Mouse (Mus musculus) forebrain, embryonic 10.5 days (tissue): ENCODE measurements around the gene Tm9sf4. TPM values are rescaled to one million over a fixed set of nuclear protein-coding genes. Genes with fewer than 3 reads are reported as not detected.
A peak's percentile ranks its signal among the peaks of the same experiment; 100 is the strongest.

ENCODE experiments used
- DNase-seq: peaks from one replicate; pipeline ENCODE4 v3.0.0-alpha.2; 2017; ENCODE audit warnings: low spot score; ENCODE audit errors: extremely low spot score
- H3K27ac ChIP-seq: fragments of 300-500 bp; sonication (generic); 2 replicates; pipeline ENCODE4 v1.5.1; 2016; ENCODE audit warnings: mild to moderate bottlenecking
- H3K27me3 ChIP-seq: fragments of 300-500 bp; sonication (generic); 2 replicates; pipeline ENCODE4 v1.6.1; 2016; ENCODE audit warnings: mild to moderate bottlenecking; ENCODE audit not compliant: poor library complexity, severe bottlenecking
- H3K36me3 ChIP-seq: fragments of 300-500 bp; sonication (generic); replicated peaks from 2 replicates; pipeline ENCODE4 v1.6.1; 2016; ENCODE audit warnings: mild to moderate bottlenecking, moderate library complexity
- H3K4me1 ChIP-seq: fragments of 300-500 bp; sonication (generic); 2 replicates; pipeline ENCODE4 v1.6.1; 2016
- H3K4me3 ChIP-seq: fragments of 300-500 bp; sonication (generic); 2 replicates; pipeline ENCODE4 v1.5.1; 2016; ENCODE audit warnings: mild to moderate bottlenecking, moderate library complexity
- H3K9me3 ChIP-seq: fragments of 300-500 bp; sonication (generic); 2 replicates; pipeline ENCODE4 v1.6.1; 2016; ENCODE audit warnings: mild to moderate bottlenecking, moderate library complexity
- WGBS: fragments of 180-500 bp; shearing (Covaris S2); methylation state at CpG from one replicate; pipeline ENCODE4 v1.1.7; 2016; 5-methylcytosine and 5-hydroxymethylcytosine counted together
- polyA plus RNA-seq: library from polyadenylated mRNA; unstranded; fragments of >200 nt; fragmentation: Nextera tagmentation; extraction: Ambion mirVana; gene quantifications from 2 replicates; pipeline ENCODE4 v1.2.1, GENCODE M21; 2016

The Tm9sf4 gene
- polyA plus RNA-seq, 1 experiment from 2014 or later, result 66.0 TPM

DNA sequence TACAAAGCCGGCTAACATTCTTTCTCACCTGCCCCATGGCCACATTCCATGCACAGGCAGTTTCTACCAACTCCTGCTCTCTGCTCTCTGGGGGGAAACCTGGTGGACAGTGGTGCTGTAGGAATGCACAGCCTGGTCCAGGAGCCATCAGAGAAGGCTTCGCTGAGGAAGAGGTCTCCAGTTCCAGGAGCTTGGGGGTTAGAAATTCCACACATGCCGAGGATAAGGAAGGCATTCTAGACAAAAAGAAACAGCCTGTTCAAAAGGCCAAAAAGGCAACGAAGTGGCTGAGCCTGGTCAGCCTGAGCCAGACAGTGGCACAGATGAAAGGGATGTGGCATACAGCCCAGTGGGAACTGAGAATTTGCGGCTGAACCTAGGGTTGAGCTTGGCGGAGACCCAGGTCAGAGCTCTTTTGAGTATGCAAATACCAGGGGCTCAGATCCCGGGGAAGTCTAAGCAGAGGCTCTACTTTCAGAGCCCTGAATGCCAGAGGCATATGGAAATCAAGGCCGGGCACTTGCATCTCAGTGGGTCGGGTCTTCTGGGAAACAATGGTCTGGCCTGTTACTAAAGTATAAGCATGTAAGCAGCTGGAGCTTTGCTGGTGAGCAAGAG lies 21.0 kb upstream of the Tm9sf4 start:
- WGBS, result 16% methylated on average over 9 of the region's 9 CpGs
- Histone ChIP-seq H3K27ac (no peak overlapping the region), H3K4me1 (peaks cover 10% of the 10 kb centered on the region), H3K27me3 (peaks cover 10% of the 10 kb centered on the region), H3K4me3 (no peak overlapping the region), H3K9me3 (no peaks in the 10 kb centered on the region), H3K36me3 (no peaks in the 10 kb centered on the region)
- peak; percentile 23 for DNase-seq

DNA sequence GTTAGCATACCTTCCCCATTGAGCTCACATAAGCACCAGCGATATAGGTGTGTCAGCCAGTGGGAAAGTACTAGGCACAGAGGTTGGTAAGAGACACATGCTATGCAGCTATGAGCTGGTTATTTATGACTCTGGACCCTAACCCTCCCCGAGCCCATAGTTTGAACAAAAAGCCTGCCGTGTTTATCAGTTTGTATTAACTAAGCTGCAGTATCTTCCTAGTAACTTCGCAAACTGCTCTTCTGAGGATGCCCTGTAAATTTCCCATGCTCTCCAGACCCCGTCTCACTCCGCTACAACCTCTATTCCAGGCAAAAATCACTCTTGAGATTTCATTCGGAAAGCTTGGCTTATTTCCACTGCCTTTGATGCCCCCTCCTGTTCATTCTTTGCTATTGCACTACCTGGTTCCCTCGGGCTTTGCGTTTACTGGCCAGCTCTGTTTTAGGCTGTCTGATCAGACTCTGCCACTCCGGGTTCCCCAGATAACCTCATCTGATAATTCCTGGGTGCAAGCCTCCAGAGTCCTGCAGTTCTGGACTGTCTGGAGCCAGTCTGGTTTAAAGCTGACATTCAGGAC lies 18.4 kb upstream of the Tm9sf4 start:
- H3K4me3 ChIP-seq, result no peak overlapping the region
- peaks cover 10% of the 10 kb centered on the region for H3K4me1 ChIP-seq
- 40% methylated on average over 10 of the region's 10 CpGs for WGBS
- DNase-seq, result peak; percentile 37
- peaks cover 10% of the 10 kb centered on the region for H3K27me3 ChIP-seq
- H3K36me3 ChIP-seq, result no peaks in the 10 kb centered on the region
- no peak overlapping the region for H3K27ac ChIP-seq
- H3K9me3 ChIP-seq, result no peaks in the 10 kb centered on the region

DNA sequence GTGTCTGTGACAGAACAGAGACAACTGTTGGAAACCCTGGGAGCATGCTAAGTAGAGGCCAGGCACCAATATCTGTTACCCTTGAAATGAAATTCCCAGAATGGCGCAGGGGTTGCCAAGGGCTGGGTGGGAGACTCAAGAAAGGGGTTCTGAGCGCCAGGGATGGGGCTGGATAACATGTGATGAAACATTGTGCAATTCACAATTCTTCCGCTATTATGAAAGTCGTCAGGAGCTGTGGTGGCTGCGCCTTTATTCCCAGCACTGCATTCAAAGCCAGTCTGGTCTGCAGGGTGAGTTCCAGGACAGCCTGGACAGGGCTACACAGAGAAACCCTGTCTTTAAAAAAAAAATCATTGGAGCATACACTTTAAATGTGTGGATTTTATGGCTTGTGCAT lies 15.8 kb upstream of the Tm9sf4 start:
- H3K36me3 ChIP-seq, result no peaks in the 10 kb centered on the region
- H3K4me3 ChIP-seq, result no peak overlapping the region
- peaks cover 9% of the 10 kb centered on the region for H3K27me3 ChIP-seq
- WGBS, result 80% methylated on average over 5 of the region's 5 CpGs
- no peak for DNase-seq
- peaks cover 2% of the 10 kb centered on the region for H3K4me1 ChIP-seq
- no peaks in the 10 kb centered on the region for H3K9me3 ChIP-seq
- no peak overlapping the region for H3K27ac ChIP-seq

DNA sequence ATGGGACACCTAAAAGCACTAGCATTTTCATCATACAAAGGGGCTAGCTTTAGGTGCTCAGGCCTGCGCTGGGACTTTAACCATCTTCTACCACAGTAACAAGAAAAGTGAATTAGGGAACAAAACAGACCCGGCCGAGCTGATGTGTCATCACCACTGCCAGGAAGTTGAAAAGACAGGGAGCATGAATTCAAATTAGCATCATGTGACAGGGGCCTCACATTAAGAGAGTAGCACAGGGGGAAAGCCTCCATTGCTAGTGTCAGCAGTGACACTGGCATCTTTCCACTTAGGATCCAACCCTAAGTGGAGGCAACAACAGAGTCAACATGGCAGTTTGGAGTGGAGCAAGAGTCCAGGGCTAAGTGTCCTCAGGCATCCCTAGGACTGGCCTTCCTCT lies 13.9 kb upstream of the Tm9sf4 start:
- Histone ChIP-seq H3K27me3 (peaks cover 16% of the 10 kb centered on the region), H3K4me1 (no peaks in the 10 kb centered on the region), H3K4me3 (no peak overlapping the region), H3K9me3 (no peaks in the 10 kb centered on the region), H3K36me3 (no peaks in the 10 kb centered on the region), H3K27ac (no peak overlapping the region)
- WGBS, result 88% methylated on average over 3 of the region's 3 CpGs
- no peak for DNase-seq

DNA sequence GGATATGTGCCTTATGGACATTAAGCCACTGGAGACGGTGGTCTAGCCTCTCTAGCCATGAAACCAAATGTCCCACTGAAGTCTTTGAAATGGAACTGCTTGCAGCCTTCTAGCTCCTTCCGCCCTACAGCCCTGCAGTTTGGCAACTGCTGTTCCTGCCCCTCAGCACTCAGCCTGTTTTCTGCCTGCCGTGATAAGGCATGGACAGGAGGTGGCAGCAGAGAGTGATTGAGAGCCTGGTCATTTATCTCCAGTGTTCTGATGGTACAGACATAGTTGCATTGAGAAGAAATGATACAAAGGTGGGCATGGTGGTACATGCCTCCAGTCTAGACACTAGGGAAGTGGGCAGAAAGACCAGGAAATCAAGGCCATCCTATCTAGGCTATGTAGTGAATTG lies 13.4 kb upstream of the Tm9sf4 start:
- no peak overlapping the region for H3K27ac ChIP-seq
- no peaks in the 10 kb centered on the region for H3K36me3 ChIP-seq
- WGBS, result 22% methylated on average over 3 of the region's 3 CpGs
- DNase-seq, result peak; percentile 62
- no peaks in the 10 kb centered on the region for H3K4me1 ChIP-seq
- H3K27me3 ChIP-seq, result peaks cover 14% of the 10 kb centered on the region
- no peak overlapping the region for H3K4me3 ChIP-seq
- H3K9me3 ChIP-seq, result no peaks in the 10 kb centered on the region

DNA sequence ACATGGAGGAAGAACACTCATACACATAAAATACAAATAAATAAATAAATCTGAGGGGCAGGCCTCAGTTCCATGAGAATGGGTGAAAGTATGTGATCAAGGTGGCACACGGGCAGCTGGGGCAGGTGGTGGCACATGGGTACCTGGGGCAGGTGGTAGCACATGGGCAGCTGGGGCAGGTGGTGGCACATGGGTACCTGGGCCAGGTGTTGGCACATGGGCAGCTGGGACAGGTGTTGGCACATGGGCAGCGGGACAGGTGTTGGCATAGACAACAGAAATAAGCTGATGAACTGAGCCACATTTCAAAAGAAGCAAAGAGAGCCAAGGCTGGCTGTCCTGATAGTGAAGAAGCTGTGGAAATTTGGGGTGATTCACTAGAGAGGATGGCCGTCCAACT lies 11.4 kb upstream of the Tm9sf4 start:
- Histone ChIP-seq H3K4me1 (no peaks in the 10 kb centered on the region), H3K36me3 (no peaks in the 10 kb centered on the region), H3K27ac (no peak overlapping the region), H3K4me3 (no peak overlapping the region), H3K27me3 (peaks cover 23% of the 10 kb centered on the region), H3K9me3 (no peaks in the 10 kb centered on the region)
- DNase-seq, result no peak
- 91% methylated on average over 3 of the region's 3 CpGs for WGBS

DNA sequence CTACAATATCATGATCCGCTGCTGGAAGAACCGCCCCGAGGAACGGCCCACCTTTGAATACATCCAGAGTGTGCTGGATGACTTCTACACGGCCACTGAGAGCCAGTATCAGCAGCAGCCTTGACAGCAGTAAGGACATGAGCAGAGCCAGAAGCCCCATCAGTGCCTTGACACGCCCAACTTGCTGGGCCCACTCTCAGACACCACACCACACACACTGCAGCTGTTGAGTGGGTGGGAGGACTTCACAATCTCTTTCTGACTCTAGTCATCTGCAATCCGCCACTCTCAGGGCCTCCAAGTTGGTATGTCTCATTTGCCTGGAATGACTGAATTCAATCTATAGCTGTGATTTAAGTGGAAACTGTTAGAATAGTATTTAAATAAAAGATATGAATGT lies 10.1 kb upstream of the Tm9sf4 start:
- no peak overlapping the region for H3K27ac ChIP-seq
- no peak for DNase-seq
- no peak overlapping the region for H3K4me3 ChIP-seq
- H3K4me1 ChIP-seq, result no peaks in the 10 kb centered on the region
- H3K9me3 ChIP-seq, result no peaks in the 10 kb centered on the region
- peaks cover 23% of the 10 kb centered on the region for H3K27me3 ChIP-seq
- H3K36me3 ChIP-seq, result no peaks in the 10 kb centered on the region
- 82% methylated on average over 7 of the region's 7 CpGs for WGBS

DNA sequence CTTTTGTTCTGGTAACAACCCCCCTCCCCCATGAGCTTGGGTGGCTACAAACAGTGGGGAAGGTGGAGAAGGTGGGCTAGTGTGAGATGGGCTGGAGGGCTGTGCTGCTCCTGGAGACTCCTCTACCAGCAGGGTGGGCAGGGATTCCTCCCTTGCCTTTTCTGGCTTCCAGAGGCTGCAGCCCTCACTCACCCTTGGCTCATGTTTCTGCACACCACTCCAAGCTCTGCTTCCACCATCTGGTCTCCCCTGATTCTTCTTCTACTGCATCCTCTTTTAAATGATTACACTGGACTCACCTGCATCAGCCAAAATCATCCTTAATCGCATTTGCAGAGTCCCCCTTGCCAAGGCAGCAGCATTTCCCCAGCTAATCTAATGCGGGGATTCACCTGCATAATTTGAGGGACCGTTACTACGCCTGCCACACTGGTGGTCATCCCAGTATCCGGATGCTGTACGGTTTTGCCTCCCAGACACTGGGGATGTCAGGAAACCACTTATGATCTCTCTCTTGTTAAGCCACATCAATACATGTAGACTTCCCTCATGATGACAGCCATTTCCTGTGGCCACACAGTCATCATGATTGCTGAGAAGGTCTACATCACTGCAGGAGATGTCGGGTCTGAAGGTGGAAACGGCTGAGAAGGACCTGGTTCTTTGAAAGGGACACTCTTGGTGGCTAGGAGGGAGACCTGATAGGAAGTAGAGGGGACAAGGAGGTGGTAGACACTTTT lies 9.0 kb upstream of the Tm9sf4 start:
- Histone ChIP-seq H3K27me3 (peaks cover 23% of the 10 kb centered on the region), H3K27ac (no peak overlapping the region), H3K4me3 (no peak overlapping the region), H3K36me3 (no peaks in the 10 kb centered on the region), H3K4me1 (no peaks in the 10 kb centered on the region), H3K9me3 (no peaks in the 10 kb centered on the region)
- WGBS, result 82% methylated on average over 8 of the region's 8 CpGs
- DNase-seq, result no peak

DNA sequence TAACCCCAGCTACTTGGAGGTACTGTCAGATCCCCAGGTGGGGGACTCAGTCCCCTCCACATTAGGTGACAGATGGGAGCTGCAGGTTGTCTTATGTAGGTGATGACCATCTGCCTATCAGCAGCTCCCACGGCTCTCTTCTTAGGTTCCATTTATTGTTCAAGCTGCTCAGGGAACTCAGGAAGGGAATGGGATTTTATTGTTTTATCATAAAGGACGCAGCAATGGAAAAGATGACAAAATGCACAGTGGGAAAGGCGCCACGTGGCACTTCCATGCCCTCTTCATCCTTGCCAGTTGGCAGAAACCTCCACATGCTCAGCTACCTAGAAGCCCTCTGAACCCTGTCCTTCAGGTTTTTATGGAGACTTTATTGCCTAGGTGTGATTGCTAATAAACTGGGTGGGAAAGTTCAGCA lies 8.1 kb upstream of the Tm9sf4 start:
- Histone ChIP-seq H3K36me3 (no peaks in the 10 kb centered on the region), H3K4me1 (no peaks in the 10 kb centered on the region), H3K9me3 (no peaks in the 10 kb centered on the region), H3K4me3 (no peak overlapping the region), H3K27ac (no peak overlapping the region), H3K27me3 (peaks cover 23% of the 10 kb centered on the region)
- no peak for DNase-seq
- 82% methylated on average over 4 of the region's 4 CpGs for WGBS

DNA sequence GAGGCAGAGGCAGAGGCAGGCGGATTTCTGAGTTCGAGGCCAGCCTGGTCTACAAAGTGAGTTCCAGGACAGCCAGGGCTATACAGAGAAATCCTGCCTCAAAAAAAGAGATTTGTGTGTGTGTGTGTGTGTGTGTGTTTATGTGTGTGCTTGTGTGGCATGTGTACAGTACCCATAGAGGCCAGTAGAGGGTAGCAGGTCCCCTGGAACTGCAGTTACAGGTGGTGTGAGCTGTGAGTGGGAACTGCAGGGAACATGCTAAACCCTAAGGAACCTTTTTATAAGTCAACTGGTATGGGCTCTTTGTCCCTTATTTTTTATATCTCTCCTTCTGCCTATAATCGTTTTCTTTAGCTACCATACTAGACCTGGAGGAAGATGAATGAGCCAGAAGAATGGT lies 3.8 kb upstream of the Tm9sf4 start:
- H3K9me3 ChIP-seq, result no peaks in the 10 kb centered on the region
- H3K4me1 ChIP-seq, result peaks cover 6% of the 10 kb centered on the region
- DNase-seq, result no peak
- no peak overlapping the region for H3K27ac ChIP-seq
- WGBS, result 77% methylated on average over 2 of the region's 3 CpGs
- H3K4me3 ChIP-seq, result no peak overlapping the region
- no peaks in the 10 kb centered on the region for H3K36me3 ChIP-seq
- peaks cover 28% of the 10 kb centered on the region for H3K27me3 ChIP-seq

DNA sequence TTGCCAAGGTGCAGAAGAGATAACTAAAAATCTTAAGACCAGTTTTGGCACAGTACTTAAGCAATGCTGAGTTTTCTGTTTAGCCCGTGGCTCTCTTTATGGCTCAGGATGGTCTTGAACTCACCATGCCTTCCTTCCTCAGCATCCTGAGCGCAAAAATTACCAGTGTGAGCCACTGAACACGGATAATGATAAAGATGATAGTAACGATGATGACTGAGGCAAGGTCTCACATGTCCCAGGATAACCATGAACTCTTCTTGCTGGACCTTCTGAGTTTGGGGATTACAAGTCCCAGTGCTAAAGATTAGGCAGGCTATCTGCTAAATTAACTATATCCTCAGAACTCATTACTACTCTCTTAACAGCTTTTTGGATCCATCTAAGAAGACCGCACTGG lies 970 bp upstream of the Tm9sf4 start:
- peaks cover 9% of the 10 kb centered on the region for H3K4me1 ChIP-seq
- H3K36me3 ChIP-seq, result peaks cover 6% of the 10 kb centered on the region; the same call in 1 of the 2 replicates
- no peak overlapping the region for H3K27ac ChIP-seq
- no peak for DNase-seq
- H3K4me3 ChIP-seq, result no peak overlapping the region
- H3K9me3 ChIP-seq, result no peaks in the 10 kb centered on the region
- 84% methylated on average over 5 of the region's 5 CpGs for WGBS
- H3K27me3 ChIP-seq, result peaks cover 45% of the 10 kb centered on the region

DNA sequence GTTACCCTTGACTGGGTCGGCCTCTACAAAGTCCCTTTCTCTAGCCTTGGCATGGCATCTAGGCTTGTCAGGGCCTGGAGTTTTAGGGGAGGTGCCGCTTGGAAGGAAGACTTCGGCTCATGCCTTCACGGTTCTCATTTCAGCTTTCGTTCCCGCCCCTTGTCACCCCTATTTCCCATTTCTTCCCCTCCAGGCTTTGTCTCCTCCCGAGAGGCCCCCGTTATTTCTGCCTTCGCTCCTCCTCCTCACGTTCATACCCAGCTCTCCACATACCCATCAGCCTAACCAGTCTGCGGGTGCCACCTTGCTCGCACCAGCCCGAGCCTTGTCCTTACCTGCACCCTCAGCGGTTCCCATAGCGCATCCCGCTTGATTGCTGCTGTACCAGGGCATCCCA lies 579 bp downstream of the Tm9sf4 start:
- Histone ChIP-seq H3K27ac (peak overlapping the region; percentile 95), H3K4me3 (peak overlapping the region; percentile 77), H3K4me1 (peaks cover 11% of the 10 kb centered on the region), H3K9me3 (no peaks in the 10 kb centered on the region), H3K36me3 (peaks cover 14% of the 10 kb centered on the region; the same call in 1 of the 2 replicates), H3K27me3 (peaks cover 61% of the 10 kb centered on the region)
- no peak for DNase-seq
- under 1% methylated on average over 16 of the region's 16 CpGs for WGBS

DNA sequence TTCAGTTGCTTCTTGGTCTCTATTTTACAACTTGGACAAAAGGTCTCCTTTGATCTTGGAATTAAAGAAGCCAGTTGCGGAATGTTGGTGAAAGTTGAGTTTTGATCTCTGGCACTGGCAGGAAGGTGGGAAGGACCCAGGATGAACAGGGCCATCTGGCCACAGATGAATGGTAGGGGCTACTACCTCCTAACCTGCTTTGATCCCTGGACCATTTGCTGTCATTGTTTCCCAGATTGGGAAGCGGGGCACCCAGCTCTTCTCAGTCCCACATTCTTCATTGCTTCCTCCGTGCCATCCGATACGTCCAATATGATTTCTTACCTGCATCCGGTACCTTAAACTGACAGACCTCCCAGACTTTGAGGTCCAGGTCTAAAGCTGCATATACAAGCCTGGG lies 6.0 kb downstream of the Tm9sf4 start:
- Histone ChIP-seq H3K36me3 (peaks cover 22% of the 10 kb centered on the region; the same call in 1 of the 2 replicates), H3K4me1 (peaks cover 30% of the 10 kb centered on the region), H3K27ac (no peak overlapping the region), H3K27me3 (peaks cover 100% of the 10 kb centered on the region), H3K9me3 (no peaks in the 10 kb centered on the region), H3K4me3 (no peak overlapping the region)
- no peak for DNase-seq
- 52% methylated on average over 6 of the region's 6 CpGs for WGBS
